Mouse (Mus musculus) thymus, adult 2 months (tissue): ENCODE measurements around the gene Cdk11b.

Experiments
- CTCF ChIP-seq: fragments of 200-500 bp; IDR thresholded peaks from 2 replicates; pipeline ENCODE4 v1.5.1; 2012; ENCODE audit warnings: mild to moderate bottlenecking, control low read depth, low read length, moderate library complexity, borderline replicate concordance; ENCODE audit not compliant: control insufficient read depth, poor library complexity, insufficient read depth; ENCODE audit errors: extremely low read depth
- POLR2A ChIP-seq: fragments of 200-500 bp; IDR thresholded peaks from 2 replicates; pipeline ENCODE4 v1.6.1; 2012; ENCODE audit warnings: mild to moderate bottlenecking, low read length, control low read depth, moderate library complexity; ENCODE audit not compliant: control insufficient read depth, poor library complexity, insufficient read depth; ENCODE audit errors: extremely low read depth

- TF ChIP-seq CTCF: no peak
- TF ChIP-seq POLR2A: no peak
These were observed 46.9 kb upstream of the Cdk11b start for GRCm38 (mm10) chr4:155577741-155578140.
